Mouse (Mus musculus) G1E (cell line): Measurements from ENCODE around the gene Dpf3. TPM values are rescaled to one million over a fixed set of nuclear protein-coding genes. Genes with fewer than 3 reads are reported as not detected.

Source experiments
- ATAC-seq: 2 replicates; pipeline ENCODE4 v1.8.0; 2016; ENCODE audit warnings: mild to moderate bottlenecking; ENCODE audit not compliant: insufficient number of reproducible peaks, poor library complexity, low FRiP score, severe bottlenecking; ENCODE audit errors: extremely low read depth
- DNase-seq: peaks from one replicate; pipeline ENCODE4 v3.0.0; 2012; ENCODE audit warnings: low spot score
- H3K27me3 ChIP-seq: 2 replicates; pipeline ENCODE4 v1.6.1; 2012; ENCODE audit warnings: mild to moderate bottlenecking, low read length, inconsistent platforms; ENCODE audit not compliant: insufficient read depth
- H3K36me3 ChIP-seq: replicated peaks from 2 replicates; pipeline ENCODE3; 2012; ENCODE audit warnings: mild to moderate bottlenecking, inconsistent platforms
- H3K4me1 ChIP-seq: 2 replicates; pipeline ENCODE4 v1.6.1; 2012; ENCODE audit warnings: low read depth, low read length, inconsistent platforms, mixed read lengths; ENCODE audit not compliant: insufficient read depth
- H3K4me3 ChIP-seq: 2 replicates; pipeline ENCODE4 v1.5.1; 2012; ENCODE audit warnings: low read depth, mild to moderate bottlenecking, inconsistent platforms, low read length, moderate library complexity, mixed read lengths
- H3K9me3 ChIP-seq: replicated peaks from 2 replicates; pipeline ENCODE4 v1.6.1; 2012; ENCODE audit warnings: inconsistent platforms
- CTCF ChIP-seq: IDR thresholded peaks from 2 replicates; pipeline ENCODE4 v1.5.1; 2012; ENCODE audit warnings: low read depth, low read length, inconsistent platforms, mixed read lengths
- GATA1 ChIP-seq: IDR thresholded peaks from 2 replicates; pipeline ENCODE4 v1.6.1; 2012; ENCODE audit warnings: borderline replicate concordance, low read length, inconsistent platforms, mixed read lengths
- GATA2 ChIP-seq: IDR thresholded peaks from 2 replicates; pipeline ENCODE4 v1.6.1; 2012; ENCODE audit warnings: low read depth, low read length, inconsistent platforms, borderline replicate concordance
- POLR2AphosphoS5 ChIP-seq: IDR thresholded peaks from 2 replicates; pipeline ENCODE4 v1.6.1; 2012; ENCODE audit warnings: low read depth, low read length, inconsistent platforms; ENCODE audit not compliant: insufficient replicate concordance
- TAL1 ChIP-seq: conservative IDR thresholded peaks from 2 replicates; pipeline ENCODE4 v1.6.1; 2012; ENCODE audit warnings: low read depth, low read length, inconsistent platforms, mixed read lengths
- polyA plus RNA-seq: library from polyadenylated mRNA; stranded (reverse); fragments of >175 nt; gene quantifications from 2 replicates; pipeline ENCODE4 v1.2.3, GENCODE M21; 2012
- total RNA-seq, 2 experiments: library from RNA; stranded (forward) in 1 of 2; stranded (reverse) in 1 of 2; fragments of 200-1000 nt in 1 of 2; fragments of >200 nt in 1 of 2; fragmentation: Nextera tagmentation in 1 of 2; gene quantifications; 2 replicates each; pipeline ENCODE4 v1.2.3; 2014 to 2017

Dpf3 gene
- total and polyA plus RNA-seq, 3 experiments = 8.1 to 19.7 (median 12.8) TPM

DNA sequence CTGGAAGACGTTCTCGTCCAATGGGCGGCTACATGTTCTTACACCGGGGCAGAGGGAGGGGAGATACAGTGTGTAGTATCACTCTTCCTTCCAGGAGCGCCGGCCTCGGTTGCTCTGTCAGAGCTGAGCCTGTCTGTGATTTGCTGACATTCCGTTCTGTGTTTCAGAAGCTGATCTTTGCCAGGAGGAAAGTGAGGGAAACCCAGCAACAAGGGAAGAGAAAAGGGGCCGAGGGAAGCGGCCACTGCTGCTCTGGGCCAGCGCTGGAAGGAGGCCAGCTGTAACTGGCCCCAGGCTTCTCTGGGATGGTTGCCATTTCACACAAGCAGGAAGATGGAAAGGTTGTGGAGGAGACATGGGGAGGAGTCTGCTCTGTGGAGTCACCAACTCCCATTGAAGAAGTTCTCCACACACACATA, 219.0 kb downstream of the Dpf3 start:
- Histone ChIP-seq H3K4me3 (no peak overlapping the region), H3K4me1 (peaks cover 14% of the 10 kb centered on the region), H3K9me3 (no peaks in the 10 kb centered on the region), H3K27me3 (no peaks in the 10 kb centered on the region), H3K36me3 (peaks cover 17% of the 10 kb centered on the region)
- no peak for TF ChIP-seq TAL1
- no peak for TF ChIP-seq CTCF
- no peak for TF ChIP-seq GATA2
- TF ChIP-seq GATA1 = no peak
- no peak for TF ChIP-seq POLR2AphosphoS5
- DNase-seq = no peak
- no peak for ATAC-seq

DNA sequence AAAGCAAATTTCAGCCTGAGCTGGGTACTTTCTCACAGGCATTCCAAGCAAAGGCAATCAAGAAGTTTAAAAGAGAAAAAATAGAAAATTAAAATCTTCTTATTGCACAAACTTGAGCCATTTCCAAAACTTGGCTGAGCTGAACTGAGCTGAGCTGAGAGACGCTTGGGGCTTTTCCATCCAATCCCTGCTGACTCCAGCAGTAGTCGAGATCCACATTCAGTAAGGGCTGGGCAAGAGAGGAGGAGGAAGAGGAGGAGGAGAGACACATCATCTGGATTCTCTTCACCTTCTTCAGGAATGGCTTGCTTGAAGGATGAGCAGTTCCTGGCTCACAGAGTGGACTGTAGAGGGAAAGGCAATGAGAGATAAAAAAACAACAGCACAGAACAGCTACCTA, 227.0 kb downstream of the Dpf3 start:
- no peak overlapping the region for H3K4me3 ChIP-seq
- H3K36me3 ChIP-seq = no peaks in the 10 kb centered on the region
- ATAC-seq = no peak
- no peaks in the 10 kb centered on the region for H3K9me3 ChIP-seq
- TF ChIP-seq TAL1 (no peak), GATA1 (no peak), CTCF (no peak), POLR2AphosphoS5 (no peak), GATA2 (no peak)
- no peak for DNase-seq
- no peaks in the 10 kb centered on the region for H3K27me3 ChIP-seq
- H3K4me1 ChIP-seq = no peaks in the 10 kb centered on the region

DNA sequence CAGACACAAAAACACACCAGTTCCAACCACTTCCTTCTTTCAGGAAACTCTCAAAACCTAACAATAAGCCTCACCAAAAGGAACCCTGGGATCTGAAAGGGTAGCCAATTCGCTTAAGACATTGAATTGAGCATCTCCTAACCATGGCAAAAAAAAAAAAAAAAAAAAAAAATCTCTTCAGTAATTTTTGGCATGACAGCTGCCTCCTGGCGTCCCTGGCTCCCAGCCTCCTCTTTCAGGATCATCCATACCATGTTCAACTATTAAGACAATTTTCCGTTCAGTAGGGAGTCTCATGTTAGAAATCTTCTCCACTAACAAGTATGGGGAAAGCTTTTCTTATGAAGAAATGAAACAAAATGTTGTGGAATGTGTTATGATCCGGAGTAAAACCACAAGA, 233.1 kb downstream of the Dpf3 start:
- H3K27me3 ChIP-seq = peaks cover 11% of the 10 kb centered on the region
- no peak overlapping the region for H3K4me3 ChIP-seq
- no peaks in the 10 kb centered on the region for H3K9me3 ChIP-seq
- DNase-seq = no peak
- ATAC-seq = no peak
- H3K36me3 ChIP-seq = no peaks in the 10 kb centered on the region
- TF ChIP-seq TAL1 = no peak
- TF ChIP-seq GATA2 = no peak
- TF ChIP-seq CTCF = no peak
- no peak for TF ChIP-seq GATA1
- no peak for TF ChIP-seq POLR2AphosphoS5
- H3K4me1 ChIP-seq = no peaks in the 10 kb centered on the region

DNA sequence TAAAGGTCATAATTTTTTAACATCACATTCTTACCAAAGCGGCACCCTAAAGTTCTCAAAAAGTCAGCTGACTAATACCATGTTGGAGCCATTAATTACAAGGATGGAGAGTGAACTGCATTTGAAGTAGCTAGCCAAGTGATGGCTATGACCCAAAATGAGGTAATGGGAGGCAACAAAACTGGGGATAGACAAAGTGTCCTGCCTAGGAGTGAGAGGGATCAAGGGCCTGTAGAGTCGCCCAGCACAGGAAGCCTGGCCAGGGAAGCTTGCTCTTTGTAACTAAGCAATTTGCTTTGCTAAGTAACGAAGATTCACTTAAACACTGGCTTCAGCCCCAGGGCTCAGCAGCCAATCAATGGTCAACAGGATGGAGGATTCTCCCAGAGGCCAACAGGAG, 238.4 kb downstream of the Dpf3 start:
- H3K4me1 ChIP-seq = no peaks in the 10 kb centered on the region
- ATAC-seq = no peak
- no peaks in the 10 kb centered on the region for H3K36me3 ChIP-seq
- TF ChIP-seq GATA1 (no peak), TAL1 (no peak), POLR2AphosphoS5 (no peak), GATA2 (no peak), CTCF (no peak)
- H3K9me3 ChIP-seq = no peaks in the 10 kb centered on the region
- DNase-seq = no peak
- H3K4me3 ChIP-seq = no peak overlapping the region
- H3K27me3 ChIP-seq = peaks cover 38% of the 10 kb centered on the region

DNA sequence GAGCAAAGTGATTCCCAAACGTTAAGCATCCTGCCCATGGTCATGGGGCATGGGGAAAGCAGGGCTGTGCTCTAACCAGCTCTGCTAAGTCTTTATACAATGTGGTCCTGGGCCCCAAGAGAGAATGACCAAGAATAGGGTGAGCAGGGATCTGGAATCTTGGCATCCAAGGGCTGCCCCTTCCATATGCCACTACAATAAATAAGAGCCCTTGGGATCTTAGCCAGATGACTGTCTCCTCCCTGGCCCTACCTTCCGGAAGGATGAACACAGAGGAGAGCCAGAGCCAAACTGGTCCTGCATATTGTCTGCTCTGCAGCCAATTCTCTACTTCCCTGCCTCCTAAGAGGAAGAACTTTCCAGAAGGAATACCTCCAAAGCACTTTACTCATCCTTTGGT, 238.9 kb downstream of the Dpf3 start:
- ATAC-seq = no peak
- no peaks in the 10 kb centered on the region for H3K36me3 ChIP-seq
- H3K9me3 ChIP-seq = no peaks in the 10 kb centered on the region
- DNase-seq = no peak
- TF ChIP-seq GATA1 (no peak), CTCF (no peak)
- no peak overlapping the region for H3K4me3 ChIP-seq
- peaks cover 41% of the 10 kb centered on the region for H3K27me3 ChIP-seq
- no peaks in the 10 kb centered on the region for H3K4me1 ChIP-seq

DNA sequence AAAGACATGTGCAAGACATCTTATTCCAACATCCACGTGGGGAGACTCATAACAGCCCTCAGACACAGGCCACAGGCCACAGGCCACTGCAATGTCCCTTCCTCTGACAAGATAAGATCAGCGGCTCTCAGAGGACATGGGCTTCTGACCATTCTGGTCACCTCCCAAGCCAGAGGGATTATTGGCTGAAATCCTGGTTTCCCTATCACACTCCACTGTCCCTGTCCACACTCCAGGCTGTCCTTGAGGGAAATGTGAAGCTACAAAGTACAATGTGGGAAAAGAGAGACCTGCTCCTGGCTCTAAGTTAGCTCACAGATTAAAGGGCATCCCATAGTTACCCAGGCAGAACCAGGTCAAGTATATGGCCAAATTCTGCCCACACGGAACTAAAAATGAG, 239.8 kb downstream of the Dpf3 start:
- Histone ChIP-seq H3K36me3 (no peaks in the 10 kb centered on the region), H3K4me1 (no peaks in the 10 kb centered on the region), H3K27me3 (peaks cover 45% of the 10 kb centered on the region), H3K9me3 (no peaks in the 10 kb centered on the region), H3K4me3 (no peak overlapping the region)
- DNase-seq = no peak
- TF ChIP-seq GATA2 = no peak
- no peak for ATAC-seq

DNA sequence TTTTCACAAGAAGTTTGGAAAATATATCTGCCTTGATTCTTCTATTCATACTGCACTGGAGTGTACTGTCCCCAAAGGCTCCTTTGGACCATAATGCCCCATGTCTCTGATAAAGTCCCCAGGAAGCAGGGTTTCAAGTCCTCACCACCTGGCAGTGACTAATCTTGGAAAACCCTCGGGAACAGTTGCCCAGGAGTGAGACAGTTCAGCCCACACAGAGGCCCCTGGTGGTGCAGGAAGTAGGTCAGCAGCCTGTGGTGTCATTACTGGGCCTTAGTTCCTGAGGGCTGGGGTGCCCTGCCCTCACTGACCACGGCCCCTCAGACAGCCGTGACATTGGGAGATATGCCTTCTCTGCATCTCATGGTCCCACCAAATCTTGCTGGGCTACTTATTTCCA, 246.5 kb downstream of the Dpf3 start:
- H3K9me3 ChIP-seq = no peaks in the 10 kb centered on the region
- no peaks in the 10 kb centered on the region for H3K36me3 ChIP-seq
- DNase-seq (no peak), ATAC-seq (no peak)
- no peaks in the 10 kb centered on the region for H3K4me1 ChIP-seq
- TF ChIP-seq POLR2AphosphoS5 (no peak), GATA1 (no peak), GATA2 (no peak), TAL1 (no peak), CTCF (no peak)
- H3K4me3 ChIP-seq = no peak overlapping the region
- H3K27me3 ChIP-seq = peaks cover 51% of the 10 kb centered on the region
